Mouse (Mus musculus): ENCODE measurements around the gene Ggct. TPM values are rescaled to one million over a fixed set of nuclear protein-coding genes. Genes with fewer than 3 reads are reported as not detected.
A peak's percentile ranks its signal among the peaks of the same experiment; 100 is the strongest.
"Not testable (repeated sequence)": the region's sequence is repeated elsewhere in the genome, so short reads cannot be mapped to it uniquely, and the experiment has no call there.

Ggct gene
- polyA plus RNA-seq, 1 experiment from 2014 or later, result 10.6 TPM

DNA sequence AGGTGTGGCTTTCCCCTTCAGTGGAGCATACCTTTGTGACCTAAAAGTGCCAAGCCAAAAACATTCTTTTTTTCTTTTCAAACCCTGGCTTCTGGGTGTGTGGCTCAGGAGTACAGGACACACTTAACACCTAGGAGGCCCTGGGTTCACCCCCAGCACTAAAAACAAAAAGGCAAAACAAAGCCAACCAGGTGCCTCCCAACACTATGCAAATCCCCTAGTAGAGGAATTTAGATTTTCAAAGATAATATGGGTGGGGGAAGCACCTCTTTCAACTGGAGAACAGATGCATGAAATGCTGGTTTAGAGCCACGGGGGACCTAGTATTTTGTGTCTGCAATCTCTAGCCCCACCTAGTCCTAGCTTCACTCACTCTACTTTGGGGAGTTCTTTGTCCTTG, 28.0 kb downstream of the Ggct start:
- Histone ChIP-seq H3K27ac (no peak overlapping the region), H3K36me3 (ENCODE audit: poor library complexity, severe bottlenecking) (no peaks in the 10 kb centered on the region), H3K4me1 (no peaks in the 10 kb centered on the region), H3K27me3 (0 out of 2 replicates have a peak, but pooled peaks cover under 1% of the 10 kb centered on the region), H3K9ac (no peak overlapping the region), H3K4me3 (no peak overlapping the region), H3K4me2 (no peak overlapping the region), H3K9me3 (replicated peaks) (no peaks in the 10 kb centered on the region)
- 42% methylated on average over 1 of the region's 1 CpGs for WGBS
- no peak for ATAC-seq

DNA sequence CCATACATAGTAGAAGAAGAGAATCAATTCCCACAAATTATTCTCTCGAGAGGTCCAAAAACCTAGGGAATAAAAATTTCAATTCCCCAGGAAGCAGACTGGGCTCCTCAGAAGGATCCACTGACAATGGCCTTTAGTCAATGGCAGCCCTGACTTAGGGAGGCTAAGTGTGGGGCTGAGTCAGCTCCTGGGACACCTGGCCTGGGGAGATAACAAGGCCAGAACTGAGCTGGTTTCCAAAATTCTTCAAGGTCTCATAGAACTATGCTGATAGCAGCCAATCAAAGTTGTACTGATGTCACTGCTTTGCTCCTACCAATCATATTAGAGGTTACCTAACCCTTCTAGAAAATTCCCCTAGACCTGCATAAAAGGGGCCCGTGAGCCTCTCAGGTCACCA, 29.2 kb downstream of the Ggct start:
- H3K9me3 ChIP-seq (replicated peaks), result no peaks in the 10 kb centered on the region
- H3K4me3 ChIP-seq, result no peak overlapping the region
- H3K4me1 ChIP-seq, result no peaks in the 10 kb centered on the region
- H3K4me2 ChIP-seq, result no peak overlapping the region
- 83% methylated on average over 2 of the region's 2 CpGs for WGBS
- H3K36me3 ChIP-seq (ENCODE audit: poor library complexity, severe bottlenecking), result no peaks in the 10 kb centered on the region
- H3K27me3 ChIP-seq, result no peaks in the 10 kb centered on the region
- H3K27ac ChIP-seq, result no peak overlapping the region
- H3K9ac ChIP-seq, result no peak overlapping the region
- ATAC-seq, result no peak

DNA sequence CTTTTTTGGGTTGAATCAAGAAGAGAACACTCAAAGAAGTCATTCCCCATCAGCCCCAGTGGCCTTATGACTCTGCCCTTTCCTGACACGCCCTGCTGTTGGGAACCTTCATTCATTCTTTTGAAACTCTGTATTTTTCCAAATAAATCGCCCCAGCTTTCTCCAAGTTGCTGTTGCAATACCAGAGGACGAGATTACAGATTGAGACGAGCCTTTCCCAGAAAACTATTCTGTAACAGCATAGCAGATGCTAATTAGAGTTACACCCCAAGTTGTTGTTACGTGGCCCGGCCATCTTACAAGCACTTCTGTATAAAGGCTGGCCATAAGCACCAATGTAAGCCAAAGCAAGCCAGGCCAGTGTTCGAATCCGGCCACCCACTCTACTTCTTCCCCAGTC, 35.1 kb downstream of the Ggct start:
- Histone ChIP-seq H3K4me3 (no peak overlapping the region), H3K4me1 (no peaks in the 10 kb centered on the region), H3K27ac (no peak overlapping the region), H3K27me3 (no peaks in the 10 kb centered on the region), H3K36me3 (ENCODE audit: poor library complexity, severe bottlenecking) (no peaks in the 10 kb centered on the region), H3K4me2 (no peak overlapping the region), H3K9me3 (replicated peaks) (peaks cover under 1% of the 10 kb centered on the region; the same call in 1 of the 2 replicates), H3K9ac (no peak overlapping the region)
- 86% methylated on average over 8 of the region's 8 CpGs for WGBS
- no peak for ATAC-seq

DNA sequence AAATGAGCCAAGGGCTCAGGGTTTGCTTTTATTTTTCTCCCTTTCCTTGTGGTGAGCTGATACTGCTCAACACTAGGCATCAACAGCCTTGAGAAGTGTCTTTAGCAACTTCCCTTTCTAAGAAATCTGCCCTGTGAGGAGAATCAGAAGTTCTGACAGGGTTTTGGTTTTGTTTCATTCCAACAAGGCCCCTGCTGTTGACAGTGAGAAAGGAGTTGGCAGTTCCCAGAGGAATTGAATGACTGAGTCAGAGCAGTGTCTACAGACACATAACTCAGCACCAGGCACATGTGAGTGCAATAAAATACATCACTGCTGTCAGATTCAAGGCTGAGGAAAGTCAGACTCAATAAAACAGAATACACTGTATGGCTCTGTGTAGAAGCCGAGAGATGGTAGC, 36.3 kb downstream of the Ggct start:
- no peaks in the 10 kb centered on the region for H3K36me3 ChIP-seq (ENCODE audit: poor library complexity, severe bottlenecking)
- no peak overlapping the region for H3K9ac ChIP-seq
- no peak overlapping the region for H3K4me3 ChIP-seq
- ATAC-seq, result no peak
- H3K9me3 ChIP-seq (replicated peaks), result peaks cover 3% of the 10 kb centered on the region; the same call in 1 of the 2 replicates
- no peak overlapping the region for H3K4me2 ChIP-seq
- no peaks in the 10 kb centered on the region for H3K4me1 ChIP-seq
- 90% methylated on average over 1 of the region's 1 CpGs for WGBS
- H3K27me3 ChIP-seq, result no peaks in the 10 kb centered on the region
- H3K27ac ChIP-seq, result no peak overlapping the region

DNA sequence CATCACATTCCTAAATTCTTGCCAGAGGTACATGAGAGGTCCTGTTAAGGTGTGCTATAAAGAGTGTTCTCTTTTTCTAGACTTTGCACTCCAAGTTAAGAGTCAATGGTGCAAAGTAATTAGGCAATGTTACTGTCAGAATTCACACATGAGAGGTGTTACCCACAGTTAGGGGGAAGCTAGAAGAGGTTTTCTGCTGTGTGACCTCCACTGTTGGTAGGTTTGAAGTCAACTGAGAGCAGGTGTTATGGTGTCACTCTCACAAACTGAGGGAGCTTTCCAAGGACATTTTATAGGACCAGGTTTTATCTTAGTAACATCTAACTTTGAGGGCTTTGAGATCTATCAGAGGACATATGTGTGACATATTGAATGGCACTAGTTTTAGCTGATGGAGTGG, 36.8 kb downstream of the Ggct start:
- H3K27me3 ChIP-seq, result no peaks in the 10 kb centered on the region
- no peak overlapping the region for H3K9ac ChIP-seq
- ATAC-seq, result no peak
- H3K4me1 ChIP-seq, result no peaks in the 10 kb centered on the region
- no peak overlapping the region for H3K4me3 ChIP-seq
- no peak overlapping the region for H3K4me2 ChIP-seq
- no peaks in the 10 kb centered on the region for H3K36me3 ChIP-seq (ENCODE audit: poor library complexity, severe bottlenecking)
- H3K9me3 ChIP-seq (replicated peaks), result peaks cover 3% of the 10 kb centered on the region; the same call in 1 of the 2 replicates
- H3K27ac ChIP-seq, result no peak overlapping the region

DNA sequence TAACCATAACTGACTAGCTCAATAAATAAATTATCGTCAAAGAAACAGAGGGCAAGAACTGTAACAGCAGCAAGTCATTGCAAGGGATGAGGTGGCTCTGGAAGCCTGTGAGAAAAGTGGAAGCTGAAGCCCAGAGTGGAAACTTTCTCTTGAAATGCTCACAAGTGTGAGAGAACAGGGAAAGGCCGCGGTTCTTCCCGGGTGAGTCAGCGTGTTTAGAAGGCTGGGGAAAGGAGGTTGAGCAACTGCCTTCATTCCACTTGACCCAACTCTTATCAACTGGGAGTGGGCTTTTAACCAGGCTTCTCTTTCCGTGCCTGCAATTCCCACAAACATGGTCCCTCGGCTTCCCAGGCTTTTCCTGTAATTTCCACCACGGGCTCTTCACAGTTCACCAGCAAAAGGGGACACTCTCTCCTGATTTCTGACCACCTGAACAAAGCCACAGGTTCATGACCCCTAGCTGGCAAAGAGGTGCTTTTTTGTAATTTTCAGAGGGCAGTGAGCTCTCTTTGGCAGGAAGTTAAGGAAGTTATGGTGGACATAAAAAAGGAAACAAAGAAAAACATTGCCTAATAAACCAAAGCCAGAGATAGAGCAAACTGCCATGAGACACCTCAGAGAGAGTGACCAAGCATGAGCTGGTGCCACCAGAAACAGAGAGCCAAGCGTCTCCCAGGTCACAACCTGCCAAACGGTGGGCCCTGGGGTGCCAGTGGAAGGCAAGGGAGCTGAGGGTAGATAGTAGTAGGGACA, 37.9 kb downstream of the Ggct start:
- Histone ChIP-seq H3K36me3 (ENCODE audit: poor library complexity, severe bottlenecking) (no peaks in the 10 kb centered on the region), H3K27ac (no peak overlapping the region), H3K9me3 (replicated peaks) (peaks cover 3% of the 10 kb centered on the region; the same call in 1 of the 2 replicates), H3K27me3 (no peaks in the 10 kb centered on the region), H3K4me1 (no peaks in the 10 kb centered on the region), H3K9ac (no peak overlapping the region), H3K4me3 (no peak overlapping the region), H3K4me2 (no peak overlapping the region)
- 92% methylated on average over 10 of the region's 10 CpGs for WGBS
- no peak for ATAC-seq

DNA sequence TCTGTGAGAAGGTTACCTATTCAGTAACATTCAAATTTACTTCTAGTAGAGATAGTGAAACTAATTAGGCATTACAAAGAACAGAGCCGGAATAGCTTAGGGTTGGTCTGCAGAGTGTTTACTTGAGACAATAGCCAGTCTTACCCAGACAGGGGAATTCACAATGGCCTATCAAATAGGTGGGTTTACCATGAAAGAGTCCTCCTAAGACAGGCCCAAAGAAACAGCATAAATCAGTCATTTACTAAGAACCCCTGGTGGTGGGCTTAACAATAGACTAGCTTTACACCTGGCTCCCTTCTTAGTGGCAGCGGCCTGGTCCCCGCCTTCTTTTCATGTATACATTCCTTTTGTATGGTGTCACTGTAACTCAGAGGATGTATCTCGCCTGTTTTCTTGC, 39.4 kb downstream of the Ggct start:
- H3K4me1 ChIP-seq; H3K4me2 ChIP-seq; H3K27ac ChIP-seq; H3K9me3 ChIP-seq (replicated peaks); ATAC-seq; H3K4me3 ChIP-seq; H3K9ac ChIP-seq; H3K36me3 ChIP-seq (ENCODE audit: poor library complexity, severe bottlenecking); H3K27me3 ChIP-seq: not testable (repeated sequence)
- 65% methylated on average over 4 of the region's 4 CpGs for WGBS

DNA sequence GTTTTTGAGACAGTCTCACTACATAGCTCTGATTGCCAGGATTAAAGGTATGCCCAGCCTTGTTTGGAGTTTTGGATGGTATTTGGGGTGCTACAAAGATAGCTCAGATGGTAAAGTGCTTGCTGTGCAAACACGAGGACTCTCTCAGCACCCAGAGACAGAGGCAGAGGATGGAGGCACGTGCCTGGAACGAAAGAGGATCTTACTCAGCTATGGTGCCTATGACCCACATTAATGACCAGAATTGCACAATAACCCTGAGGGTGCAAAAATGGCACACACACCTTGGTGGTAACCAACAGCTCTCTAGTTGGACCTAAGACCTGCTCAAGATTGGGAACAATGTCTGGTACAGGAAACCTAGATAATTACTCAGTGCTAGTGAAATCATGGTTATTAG, 40.2 kb downstream of the Ggct start:
- H3K9me3 ChIP-seq (replicated peaks), result peaks cover 3% of the 10 kb centered on the region; the same call in 1 of the 2 replicates
- H3K27me3 ChIP-seq, result no peaks in the 10 kb centered on the region
- H3K4me3 ChIP-seq, result no peak overlapping the region
- H3K4me2 ChIP-seq, result no peak overlapping the region
- no peaks in the 10 kb centered on the region for H3K4me1 ChIP-seq
- no peaks in the 10 kb centered on the region for H3K36me3 ChIP-seq (ENCODE audit: poor library complexity, severe bottlenecking)
- H3K9ac ChIP-seq, result no peak overlapping the region
- H3K27ac ChIP-seq, result no peak overlapping the region
- WGBS, result 89% methylated on average over 3 of the region's 3 CpGs
- no peak for ATAC-seq

DNA sequence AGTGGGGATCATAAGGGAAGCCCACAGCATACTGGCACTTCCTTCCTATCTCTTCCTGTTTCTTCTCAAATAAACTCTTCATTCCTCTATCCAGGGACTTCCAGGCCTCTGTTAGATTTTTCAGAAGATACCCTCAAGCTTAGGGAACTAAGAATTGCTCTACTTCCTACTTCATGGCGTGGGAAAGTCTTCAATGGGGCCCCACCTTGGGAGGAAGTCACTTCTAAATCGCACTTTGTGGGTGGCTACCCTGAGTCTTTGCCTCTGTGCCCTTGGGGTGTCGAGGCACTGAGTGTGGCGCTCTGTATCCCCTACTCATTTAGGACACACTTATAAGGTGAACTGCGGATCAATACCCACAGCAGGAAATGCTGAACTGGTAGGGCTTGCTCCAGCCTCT, 44.1 kb downstream of the Ggct start:
- WGBS, result 84% methylated on average over 5 of the region's 5 CpGs
- Histone ChIP-seq H3K4me1 (no peaks in the 10 kb centered on the region), H3K27ac (no peak overlapping the region), H3K36me3 (ENCODE audit: poor library complexity, severe bottlenecking) (no peaks in the 10 kb centered on the region), H3K27me3 (peaks cover 11% of the 10 kb centered on the region), H3K9ac (no peak overlapping the region), H3K4me3 (no peak overlapping the region), H3K9me3 (replicated peaks) (peaks cover 3% of the 10 kb centered on the region; the same call in 1 of the 2 replicates), H3K4me2 (no peak overlapping the region)
- ATAC-seq, result no peak

DNA sequence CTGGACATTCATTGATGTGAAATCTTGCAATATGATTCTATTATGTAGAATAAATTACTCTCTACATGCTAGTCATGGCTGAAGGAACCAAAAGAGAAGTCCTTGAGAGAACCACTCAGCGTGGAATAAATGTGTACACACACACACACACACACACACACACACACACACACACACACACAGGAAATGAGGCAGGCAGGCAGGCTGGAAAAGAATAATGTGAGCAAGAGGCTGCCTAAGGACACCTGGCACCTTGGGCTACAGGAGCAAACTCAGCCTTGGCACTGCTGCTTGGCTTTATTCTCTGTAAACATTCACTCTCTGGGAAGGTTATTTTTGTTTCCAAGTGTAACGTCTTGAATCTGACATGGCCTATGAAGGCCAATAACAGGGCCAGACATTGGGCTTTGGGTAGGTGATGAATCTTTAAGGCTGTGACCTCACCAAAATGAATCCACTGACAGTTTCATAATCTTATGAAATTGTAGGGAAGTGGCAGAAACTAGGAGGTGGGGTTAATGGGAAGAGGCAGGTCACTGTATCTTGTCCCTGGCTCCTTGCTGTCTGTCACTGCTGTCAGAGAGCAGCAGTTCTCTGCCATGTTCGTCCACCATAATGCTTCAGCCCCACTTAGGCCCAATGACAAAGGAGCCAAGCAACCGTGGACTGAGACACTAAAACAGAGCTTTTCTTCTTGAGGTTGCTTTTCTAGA, 46.4 kb downstream of the Ggct start:
- Histone ChIP-seq H3K36me3 (ENCODE audit: poor library complexity, severe bottlenecking) (no peaks in the 10 kb centered on the region), H3K9ac (no peak overlapping the region), H3K9me3 (replicated peaks) (no peaks in the 10 kb centered on the region), H3K4me3 (no peak overlapping the region), H3K27ac (no peak overlapping the region), H3K4me2 (no peak overlapping the region), H3K4me1 (no peaks in the 10 kb centered on the region), H3K27me3 (peaks cover 23% of the 10 kb centered on the region)
- WGBS, result 77% methylated on average over 4 of the region's 4 CpGs
- no peak for ATAC-seq

DNA sequence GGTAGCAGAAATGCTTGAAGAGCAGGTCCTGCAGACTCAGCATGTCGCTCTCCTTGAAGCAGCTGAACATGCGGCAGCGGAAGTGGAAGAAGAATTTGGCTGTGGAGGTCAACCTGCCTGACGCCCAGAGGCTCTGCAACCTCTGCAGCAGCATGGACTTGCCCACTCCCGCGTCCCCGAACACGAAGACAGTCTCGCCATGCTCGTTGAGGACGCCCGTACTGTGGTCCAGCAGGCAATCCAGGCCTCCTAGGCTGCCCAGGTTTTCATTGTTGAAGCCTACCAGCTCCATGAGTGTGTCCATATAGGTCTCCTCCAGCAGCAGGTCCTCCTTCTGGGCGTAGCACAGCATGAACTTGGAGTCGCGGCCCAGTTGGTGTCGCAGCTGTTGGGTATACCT, 48.2 kb downstream of the Ggct start:
- no peak overlapping the region for H3K9ac ChIP-seq
- H3K27me3 ChIP-seq, result peaks cover 23% of the 10 kb centered on the region
- no peak overlapping the region for H3K4me3 ChIP-seq
- no peak overlapping the region for H3K27ac ChIP-seq
- H3K4me2 ChIP-seq, result no peak overlapping the region
- 85% methylated on average over 16 of the region's 16 CpGs for WGBS
- no peaks in the 10 kb centered on the region for H3K9me3 ChIP-seq (replicated peaks)
- H3K36me3 ChIP-seq (ENCODE audit: poor library complexity, severe bottlenecking), result no peaks in the 10 kb centered on the region
- peaks cover 6% of the 10 kb centered on the region; the same call in 1 of the 2 replicates for H3K4me1 ChIP-seq
- ATAC-seq, result no peak

DNA sequence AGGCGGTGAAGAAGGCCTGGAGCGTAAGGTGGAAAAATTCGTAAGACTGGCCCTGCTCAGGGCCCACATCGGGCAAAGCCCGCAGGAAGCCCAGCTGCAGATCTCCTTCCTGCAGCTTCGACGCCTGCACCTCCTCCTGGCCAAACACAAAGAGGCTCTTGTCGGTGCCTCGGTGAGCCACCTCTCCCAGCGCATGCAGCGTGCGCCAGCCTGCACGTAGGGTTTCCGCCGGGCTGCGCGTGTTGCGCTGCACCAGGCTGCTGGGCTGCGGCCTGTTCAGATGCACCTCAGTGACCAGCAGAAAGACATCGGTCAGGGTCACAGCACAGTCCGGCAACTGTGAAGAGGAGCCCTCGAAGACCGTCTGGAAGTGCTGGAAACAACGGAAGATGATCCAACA, 49.0 kb downstream of the Ggct start:
- no peak overlapping the region for H3K4me3 ChIP-seq

More for the DNA sequence above, 49.0 kb downstream of the Ggct start:
- H3K9me3 ChIP-seq (replicated peaks), result no peaks in the 10 kb centered on the region
- ATAC-seq, result peak; percentile 27; the same call in 1 of the 2 replicates
- no peak overlapping the region for H3K9ac ChIP-seq
- H3K27ac ChIP-seq, result no peak overlapping the region
- 0 out of 2 replicates have a peak overlapping the region, but pooled peaks have one; percentile 3 for H3K4me2 ChIP-seq
- 62% methylated on average over 24 of the region's 24 CpGs for WGBS
- no peaks in the 10 kb centered on the region for H3K36me3 ChIP-seq (ENCODE audit: poor library complexity, severe bottlenecking)
- peaks cover 6% of the 10 kb centered on the region; the same call in 1 of the 2 replicates for H3K4me1 ChIP-seq
- H3K27me3 ChIP-seq, result peaks cover 23% of the 10 kb centered on the region

All from forebrain, embryonic 13.5 days (tissue).